Mouse (Mus musculus) forebrain, embryonic 16.5 days (tissue): ENCODE results near the gene Fbxw15. TPM values are rescaled to one million over a fixed set of nuclear protein-coding genes. Genes with fewer than 3 reads are reported as not detected.
"Not testable (repeated sequence)": the region's sequence is repeated elsewhere in the genome, so short reads cannot be mapped to it uniquely, and the experiment has no call there.

Experiments used
- ATAC-seq: fragments of 200-750 bp; cut with Nextera tagmentation; 2 replicates; pipeline ENCODE4 v1.8.0; 2017; ENCODE audit warnings: mild to moderate bottlenecking, moderate library complexity
- H3K27ac ChIP-seq: fragments of 300-500 bp; sonication (generic); 2 replicates; pipeline ENCODE4 v1.5.1; 2014; ENCODE audit warnings: low read length, control low read depth
- H3K27me3 ChIP-seq: fragments of 300-500 bp; sonication (generic); replicated peaks from 2 replicates; pipeline ENCODE4 v1.6.1; 2014; ENCODE audit warnings: low read length; ENCODE audit not compliant: control insufficient read depth, insufficient read depth
- H3K36me3 ChIP-seq: fragments of 300-500 bp; sonication (generic); 2 replicates; pipeline ENCODE4 v1.6.1; 2014; ENCODE audit not compliant: control insufficient read depth, insufficient read depth
- H3K4me1 ChIP-seq: fragments of 300-500 bp; sonication (generic); replicated peaks from 2 replicates; pipeline ENCODE4 v1.6.1; 2014; ENCODE audit warnings: low read length; ENCODE audit not compliant: control insufficient read depth, insufficient read depth
- H3K4me2 ChIP-seq: fragments of 300-500 bp; sonication (generic); 2 replicates; pipeline ENCODE4 v1.6.1; 2014; ENCODE audit warnings: mild to moderate bottlenecking, low read length, control low read depth
- H3K4me3 ChIP-seq: fragments of 300-500 bp; sonication (generic); replicated peaks from 2 replicates; pipeline ENCODE4 v1.5.1; 2014; ENCODE audit warnings: mild to moderate bottlenecking, low read length, control low read depth
- H3K9ac ChIP-seq: fragments of 300-500 bp; sonication (generic); replicated peaks from 2 replicates; pipeline ENCODE4 v1.6.1; 2014; ENCODE audit warnings: low read depth, low read length, control low read depth
- H3K9me3 ChIP-seq: fragments of 300-500 bp; sonication (generic); 2 replicates; pipeline ENCODE4 v1.6.1; 2016; ENCODE audit warnings: low read length; ENCODE audit not compliant: control insufficient read depth
- WGBS: fragments of 180-500 bp; shearing (Covaris S2); extraction: QIAGEN DNeasy Blood & Tissue Kit; methylation state at CpG from one replicate; pipeline ENCODE4 v1.1.7; 2014; 5-methylcytosine and 5-hydroxymethylcytosine counted together
- polyA plus RNA-seq: library from polyadenylated mRNA; unstranded; fragments of >200 nt; fragmentation: Nextera tagmentation; extraction: Ambion mirVana; gene quantifications from 2 replicates; pipeline ENCODE4 v1.2.1, GENCODE M21; 2015

Fbxw15 gene
- not detected in 2 replicates for polyA plus RNA-seq

- 87% methylated on average over 4 of the region's 4 CpGs for WGBS
- not testable (repeated sequence) for ATAC-seq, H3K27ac ChIP-seq, H3K4me1 ChIP-seq, H3K27me3 ChIP-seq, H3K4me3 ChIP-seq, H3K9ac ChIP-seq, H3K36me3 ChIP-seq, H3K4me2 ChIP-seq, H3K9me3 ChIP-seq
These were observed at the start of gene Fbxw15 for GRCm38 (mm10) chr9:109568162-109568561. Fbxw15 (minus strand) TSS chr9:109568262.

- 38% methylated on average over 5 of the region's 5 CpGs for WGBS
- H3K4me3 ChIP-seq, H3K4me2 ChIP-seq, H3K4me1 ChIP-seq, H3K27me3 ChIP-seq, H3K27ac ChIP-seq, ATAC-seq, H3K9ac ChIP-seq, H3K9me3 ChIP-seq, H3K36me3 ChIP-seq: not testable (repeated sequence)
These were observed 38.8 kb upstream of the Fbxw15 start for GRCm38 (mm10) chr9:109606837-109607236.

GRCm38 (mm10) chr9:109602128-109602527 is 34.1 kb upstream of the Fbxw15 start:
- H3K9me3 ChIP-seq, ATAC-seq, H3K4me1 ChIP-seq, H3K27ac ChIP-seq, H3K36me3 ChIP-seq, H3K4me2 ChIP-seq, H3K9ac ChIP-seq, H3K27me3 ChIP-seq, H3K4me3 ChIP-seq: not testable (repeated sequence)
- WGBS, result 72% methylated on average over 2 of the region's 2 CpGs

- Histone ChIP-seq H3K36me3 (no peaks in the 10 kb centered on the region), H3K4me1 (no peaks in the 10 kb centered on the region), H3K4me2 (no peak overlapping the region), H3K27ac (no peak overlapping the region), H3K4me3 (no peak overlapping the region), H3K27me3 (no peaks in the 10 kb centered on the region), H3K9ac (no peak overlapping the region), H3K9me3 (no peaks in the 10 kb centered on the region)
- ATAC-seq, result no peak
These were observed 29.2 kb upstream of the Fbxw15 start for GRCm38 (mm10) chr9:109597226-109597625.

- H3K4me2 ChIP-seq, result no peak overlapping the region
- ATAC-seq, result no peak
- H3K4me3 ChIP-seq, result no peak overlapping the region
- H3K27me3 ChIP-seq, result no peaks in the 10 kb centered on the region
- WGBS, result 79% methylated on average over 2 of the region's 2 CpGs
- H3K9me3 ChIP-seq, result no peaks in the 10 kb centered on the region
- H3K36me3 ChIP-seq, result no peaks in the 10 kb centered on the region
- no peak overlapping the region for H3K27ac ChIP-seq
- no peaks in the 10 kb centered on the region for H3K4me1 ChIP-seq
- H3K9ac ChIP-seq, result no peak overlapping the region
These were observed 26.8 kb upstream of the Fbxw15 start for GRCm38 (mm10) chr9:109594866-109595265.

- Histone ChIP-seq H3K27me3 (no peaks in the 10 kb centered on the region), H3K9me3 (no peaks in the 10 kb centered on the region), H3K4me1 (no peaks in the 10 kb centered on the region), H3K27ac (no peak overlapping the region), H3K4me2 (no peak overlapping the region), H3K9ac (no peak overlapping the region), H3K36me3 (no peaks in the 10 kb centered on the region), H3K4me3 (no peak overlapping the region)
- ATAC-seq, result no peak
- 77% methylated on average over 1 of the region's 1 CpGs for WGBS
These were observed 2.5 kb downstream of the Fbxw15 start for GRCm38 (mm10) chr9:109565546-109565945.

GRCm38 (mm10) chr9:109562106-109562505 is 6.0 kb downstream of the Fbxw15 start:
- not testable (repeated sequence) for H3K9me3 ChIP-seq, H3K4me1 ChIP-seq, H3K4me3 ChIP-seq, ATAC-seq, H3K9ac ChIP-seq, H3K27me3 ChIP-seq, H3K4me2 ChIP-seq, H3K27ac ChIP-seq, H3K36me3 ChIP-seq

GRCm38 (mm10) chr9:109552483-109552882 is 15.6 kb downstream of the Fbxw15 start:
- H3K4me1 ChIP-seq, result no peaks in the 10 kb centered on the region
- ATAC-seq, result no peak
- H3K27me3 ChIP-seq, result no peaks in the 10 kb centered on the region
- no peak overlapping the region for H3K9ac ChIP-seq
- 93% methylated on average over 3 of the region's 3 CpGs for WGBS
- H3K9me3 ChIP-seq, result peaks cover 4% of the 10 kb centered on the region; the same call in 1 of the 2 replicates
- no peaks in the 10 kb centered on the region for H3K36me3 ChIP-seq
- H3K27ac ChIP-seq, result no peak overlapping the region
- no peak overlapping the region for H3K4me3 ChIP-seq
- H3K4me2 ChIP-seq, result no peak overlapping the region

- H3K27me3 ChIP-seq, H3K36me3 ChIP-seq, ATAC-seq, H3K4me1 ChIP-seq, H3K4me3 ChIP-seq, H3K9me3 ChIP-seq, H3K27ac ChIP-seq, H3K4me2 ChIP-seq, H3K9ac ChIP-seq: not testable (repeated sequence)
- 5% methylated on average over 2 of the region's 2 CpGs for WGBS
These were observed 18.4 kb downstream of the Fbxw15 start for GRCm38 (mm10) chr9:109549666-109550065.

- H3K9me3 ChIP-seq, result no peaks in the 10 kb centered on the region
- no peak overlapping the region for H3K27ac ChIP-seq
- no peak overlapping the region for H3K4me2 ChIP-seq
- H3K27me3 ChIP-seq, result no peaks in the 10 kb centered on the region
- no peak for ATAC-seq
- 79% methylated on average over 5 of the region's 5 CpGs for whole genome bisulfite sequencing
- H3K4me1 ChIP-seq, result no peaks in the 10 kb centered on the region
- no peak overlapping the region for H3K9ac ChIP-seq
- no peaks in the 10 kb centered on the region for H3K36me3 ChIP-seq
- no peak overlapping the region for H3K4me3 ChIP-seq
These were observed 44.5 kb downstream of the Fbxw15 start for GRCm38 (mm10) chr9:109523385-109524064.
